Mouse (Mus musculus): Measurements from ENCODE around the gene Agpat3.

DNA sequence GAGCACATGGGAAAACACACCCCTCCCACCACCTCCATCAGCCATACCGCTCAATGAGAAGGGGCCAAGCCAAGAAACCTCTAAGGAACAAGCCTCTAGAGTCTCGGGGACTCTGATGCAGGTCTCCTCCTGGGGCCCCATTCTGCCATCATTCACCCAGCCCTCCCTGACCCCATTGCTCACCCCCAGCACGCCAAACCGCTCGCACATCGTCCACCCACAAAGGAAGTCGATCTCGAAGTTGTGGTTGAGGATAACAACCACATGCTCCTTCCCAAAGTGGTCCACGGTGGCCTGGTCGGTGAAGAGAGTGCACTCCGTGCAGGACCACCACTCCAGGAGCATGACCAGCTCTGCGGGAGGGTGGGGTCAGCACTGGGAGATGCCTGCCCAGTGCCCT lies 67.5 kb downstream of the Agpat3 start:
- TF ChIP-seq GATA1 (IDR thresholded peaks at IDR 0.05; ENCODE audit: low read length): no peak
- no peak for TF ChIP-seq TAL1 (IDR thresholded peaks at IDR 0.05; ENCODE audit: low read length)
